Mouse (Mus musculus): ENCODE data around the gene Slc25a27. TPM values are rescaled to one million over a fixed set of nuclear protein-coding genes. Genes with fewer than 3 reads are reported as not detected.

The Slc25a27 gene
- polyA plus RNA-seq, 2 experiments: 21.4 to 28.1 TPM

DNA sequence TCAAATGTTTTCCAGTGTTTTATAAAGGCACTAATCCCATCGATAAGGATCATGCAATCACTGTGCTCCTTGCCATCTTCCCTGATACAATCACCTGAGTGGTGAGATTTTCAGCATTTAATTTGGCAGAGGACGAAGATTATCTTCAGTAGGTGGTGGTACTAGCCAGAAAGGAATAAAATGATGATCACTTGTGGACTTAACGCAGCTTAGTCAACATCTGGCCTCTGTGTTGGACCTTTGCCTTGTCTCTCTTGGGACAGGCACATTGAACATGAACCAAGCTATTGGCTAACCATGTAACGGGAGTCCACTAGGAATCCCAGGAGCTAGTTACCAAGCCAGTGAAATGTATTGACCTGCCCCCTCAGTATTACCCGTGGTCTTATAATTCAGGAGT, 17.6 kb upstream of the Slc25a27 start:
- WGBS: 90% methylated on average over 5 of the region's 5 CpGs
- no peak for TF ChIP-seq POLR2A (IDR thresholded peaks at IDR 0.05; ENCODE audit: borderline replicate concordance, extremely low read depth, insufficient read depth, insufficient read length)
- ATAC-seq (ENCODE audit: low FRiP score, low read depth) (no peak), DNase-seq (ENCODE audit: low spot score) (no peak)
- Histone ChIP-seq H3K9ac (ENCODE audit: low read depth, low read length, severe bottlenecking) (no peak overlapping the region), H3K36me3 (ENCODE audit: control insufficient read depth, insufficient read depth, low read length) (peaks cover 20% of the 10 kb centered on the region), H3K27ac (replicated peaks; ENCODE audit: low read depth, low read length) (no peak overlapping the region), H3K4me3 (replicated peaks; ENCODE audit: low read length) (no peak overlapping the region), H3K27me3 (ENCODE audit: control insufficient read depth, insufficient read depth, low read length) (no peaks in the 10 kb centered on the region), H3K4me2 (replicated peaks; ENCODE audit: low read depth, low read length, severe bottlenecking) (no peak overlapping the region), H3K4me1 (ENCODE audit: control insufficient read depth, insufficient read depth, low read length) (no peaks in the 10 kb centered on the region), H3K9me3 (ENCODE audit: control insufficient read depth, low read length) (no peaks in the 10 kb centered on the region)

GRCm38 (mm10) chr17:43684086-43684485, 17.1 kb upstream of the Slc25a27 start:
- Histone ChIP-seq H3K9me3 (ENCODE audit: control insufficient read depth, low read length) (no peaks in the 10 kb centered on the region), H3K4me2 (replicated peaks; ENCODE audit: low read depth, low read length, severe bottlenecking) (no peak overlapping the region), H3K27ac (replicated peaks; ENCODE audit: low read depth, low read length) (no peak overlapping the region), H3K4me3 (replicated peaks; ENCODE audit: low read length) (no peak overlapping the region), H3K4me1 (ENCODE audit: control insufficient read depth, insufficient read depth, low read length) (no peaks in the 10 kb centered on the region), H3K9ac (ENCODE audit: low read depth, low read length, severe bottlenecking) (no peak overlapping the region), H3K27me3 (ENCODE audit: control insufficient read depth, insufficient read depth, low read length) (no peaks in the 10 kb centered on the region), H3K36me3 (ENCODE audit: control insufficient read depth, insufficient read depth, low read length) (peaks cover 20% of the 10 kb centered on the region)
- WGBS: 80% methylated on average over 7 of the region's 7 CpGs
- ATAC-seq (ENCODE audit: low FRiP score, low read depth) (no peak), DNase-seq (ENCODE audit: low spot score) (no peak)
- no peak for TF ChIP-seq POLR2A (IDR thresholded peaks at IDR 0.05; ENCODE audit: borderline replicate concordance, extremely low read depth, insufficient read depth, insufficient read length)

GRCm38 (mm10) chr17:43677317-43677716, 10.3 kb upstream of the Slc25a27 start:
- Histone ChIP-seq H3K9me3 (ENCODE audit: control insufficient read depth, low read length) (no peaks in the 10 kb centered on the region), H3K9ac (ENCODE audit: low read depth, low read length, severe bottlenecking) (no peak overlapping the region), H3K4me2 (replicated peaks; ENCODE audit: low read depth, low read length, severe bottlenecking) (no peak overlapping the region), H3K36me3 (ENCODE audit: control insufficient read depth, insufficient read depth, low read length) (peaks cover 15% of the 10 kb centered on the region), H3K27me3 (ENCODE audit: control insufficient read depth, insufficient read depth, low read length) (no peaks in the 10 kb centered on the region), H3K4me3 (replicated peaks; ENCODE audit: low read length) (no peak overlapping the region), H3K4me1 (ENCODE audit: control insufficient read depth, insufficient read depth, low read length) (no peaks in the 10 kb centered on the region), H3K27ac (replicated peaks; ENCODE audit: low read depth, low read length) (no peak overlapping the region)
- no peak for TF ChIP-seq POLR2A (IDR thresholded peaks at IDR 0.05; ENCODE audit: borderline replicate concordance, extremely low read depth, insufficient read depth, insufficient read length)
- ATAC-seq (ENCODE audit: low FRiP score, low read depth): no peak
- 27% methylated on average over 1 of the region's 1 CpGs for WGBS
- DNase-seq (ENCODE audit: low spot score): no peak

DNA sequence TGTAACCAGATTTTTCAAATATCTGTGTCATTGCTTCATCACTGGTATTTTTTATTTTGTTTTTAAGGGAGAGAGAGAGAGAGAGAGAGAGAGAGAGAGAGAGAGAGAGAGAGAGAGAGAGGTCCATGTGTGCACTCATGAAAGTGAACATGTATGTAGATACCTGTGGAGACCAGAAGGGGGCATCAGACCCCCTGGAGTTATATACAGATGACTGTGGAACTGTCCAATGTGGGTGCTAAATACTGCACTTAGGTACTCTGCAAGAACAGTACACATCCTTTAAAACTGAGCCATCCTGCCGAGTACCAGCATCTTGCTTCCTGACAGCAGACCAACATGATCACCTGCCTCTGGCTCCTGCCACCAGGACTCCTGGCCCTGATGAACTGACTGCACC, 9.2 kb upstream of the Slc25a27 start:
- H3K36me3 ChIP-seq (ENCODE audit: control insufficient read depth, insufficient read depth, low read length): peaks cover 11% of the 10 kb centered on the region
- H3K4me2 ChIP-seq (replicated peaks; ENCODE audit: low read depth, low read length, severe bottlenecking): no peak overlapping the region
- no peaks in the 10 kb centered on the region for H3K9me3 ChIP-seq (ENCODE audit: control insufficient read depth, low read length)
- WGBS: 67% methylated on average over 1 of the region's 1 CpGs
- no peaks in the 10 kb centered on the region for H3K27me3 ChIP-seq (ENCODE audit: control insufficient read depth, insufficient read depth, low read length)
- no peaks in the 10 kb centered on the region for H3K4me1 ChIP-seq (ENCODE audit: control insufficient read depth, insufficient read depth, low read length)
- H3K4me3 ChIP-seq (replicated peaks; ENCODE audit: low read length): no peak overlapping the region
- DNase-seq (ENCODE audit: low spot score) (no peak), ATAC-seq (ENCODE audit: low FRiP score, low read depth) (no peak)
- H3K27ac ChIP-seq (replicated peaks; ENCODE audit: low read depth, low read length): no peak overlapping the region
- TF ChIP-seq POLR2A (IDR thresholded peaks at IDR 0.05; ENCODE audit: borderline replicate concordance, extremely low read depth, insufficient read depth, insufficient read length): no peak
- H3K9ac ChIP-seq (ENCODE audit: low read depth, low read length, severe bottlenecking): no peak overlapping the region

GRCm38 (mm10) chr17:43675228-43675627, 8.2 kb upstream of the Slc25a27 start:
- ATAC-seq (ENCODE audit: low FRiP score, low read depth): no peak
- Histone ChIP-seq H3K4me3 (replicated peaks; ENCODE audit: low read length) (no peak overlapping the region), H3K4me1 (ENCODE audit: control insufficient read depth, insufficient read depth, low read length) (no peaks in the 10 kb centered on the region), H3K4me2 (replicated peaks; ENCODE audit: low read depth, low read length, severe bottlenecking) (no peak overlapping the region), H3K27me3 (ENCODE audit: control insufficient read depth, insufficient read depth, low read length) (no peaks in the 10 kb centered on the region), H3K9me3 (ENCODE audit: control insufficient read depth, low read length) (no peaks in the 10 kb centered on the region), H3K27ac (replicated peaks; ENCODE audit: low read depth, low read length) (no peak overlapping the region), H3K36me3 (ENCODE audit: control insufficient read depth, insufficient read depth, low read length) (peaks cover 4% of the 10 kb centered on the region; the same call in 1 of the 2 replicates), H3K9ac (ENCODE audit: low read depth, low read length, severe bottlenecking) (no peak overlapping the region)
- TF ChIP-seq POLR2A (IDR thresholded peaks at IDR 0.05; ENCODE audit: borderline replicate concordance, extremely low read depth, insufficient read depth, insufficient read length): no peak
- WGBS: 64% methylated on average over 1 of the region's 1 CpGs
- DNase-seq (ENCODE audit: low spot score): no peak

GRCm38 (mm10) chr17:43671907-43672306, 4.9 kb upstream of the Slc25a27 start:
- DNase-seq (ENCODE audit: low spot score): no peak
- H3K4me3 ChIP-seq (replicated peaks; ENCODE audit: low read length): no peak overlapping the region
- peaks cover 15% of the 10 kb centered on the region; the same call in 1 of the 2 replicates for H3K4me1 ChIP-seq (ENCODE audit: control insufficient read depth, insufficient read depth, low read length)
- TF ChIP-seq POLR2A (IDR thresholded peaks at IDR 0.05; ENCODE audit: borderline replicate concordance, extremely low read depth, insufficient read depth, insufficient read length): no peak
- 87% methylated on average over 4 of the region's 4 CpGs for WGBS
- H3K36me3 ChIP-seq (ENCODE audit: control insufficient read depth, insufficient read depth, low read length): no peaks in the 10 kb centered on the region
- no peaks in the 10 kb centered on the region for H3K27me3 ChIP-seq (ENCODE audit: control insufficient read depth, insufficient read depth, low read length)
- no peak for ATAC-seq (ENCODE audit: low FRiP score, low read depth)
- H3K27ac ChIP-seq (replicated peaks; ENCODE audit: low read depth, low read length): no peak overlapping the region
- no peak overlapping the region for H3K4me2 ChIP-seq (replicated peaks; ENCODE audit: low read depth, low read length, severe bottlenecking)
- no peaks in the 10 kb centered on the region for H3K9me3 ChIP-seq (ENCODE audit: control insufficient read depth, low read length)
- no peak overlapping the region for H3K9ac ChIP-seq (ENCODE audit: low read depth, low read length, severe bottlenecking)

Measured in limb, embryonic 14.5 days (tissue).